Mouse (Mus musculus) liver, embryonic 16.5 days (tissue): Measurements from ENCODE around the gene Asprv1. TPM values are rescaled to one million over a fixed set of nuclear protein-coding genes. Genes with fewer than 3 reads are reported as not detected.

Experiments
- ATAC-seq: fragments of 200-750 bp; cut with Nextera tagmentation; 2 replicates; pipeline ENCODE4 v1.8.0; 2017; ENCODE audit warnings: low read depth, mild to moderate bottlenecking, moderate number of reproducible peaks, moderate library complexity
- H3K27ac ChIP-seq: fragments of 300-500 bp; sonication (generic); 2 replicates; pipeline ENCODE4 v1.5.1; 2014; ENCODE audit warnings: mild to moderate bottlenecking, low read length
- H3K27me3 ChIP-seq: fragments of 300-500 bp; sonication (generic); 2 replicates; pipeline ENCODE4 v1.6.1; 2014; ENCODE audit warnings: low read depth, low read length, mixed read lengths; ENCODE audit not compliant: control insufficient read depth, insufficient read depth
- H3K36me3 ChIP-seq: fragments of 300-500 bp; sonication (generic); 2 replicates; pipeline ENCODE4 v1.6.1; 2014; ENCODE audit warnings: mild to moderate bottlenecking; ENCODE audit not compliant: control insufficient read depth, insufficient read depth
- H3K4me1 ChIP-seq: fragments of 300-500 bp; sonication (generic); 2 replicates; pipeline ENCODE4 v1.6.1; 2014; ENCODE audit warnings: low read depth, low read length, mixed read lengths; ENCODE audit not compliant: control insufficient read depth
- H3K4me2 ChIP-seq: fragments of 300-500 bp; sonication (generic); 2 replicates; pipeline ENCODE4 v1.6.1; 2014; ENCODE audit warnings: low read depth, low read length, mixed read lengths
- H3K4me3 ChIP-seq: fragments of 300-500 bp; sonication (generic); 2 replicates; pipeline ENCODE4 v1.5.1; 2014; ENCODE audit warnings: low read depth, mild to moderate bottlenecking, low read length
- H3K9ac ChIP-seq: fragments of 300-500 bp; sonication (generic); 2 replicates; pipeline ENCODE4 v1.6.1; 2014; ENCODE audit warnings: low read depth, low read length
- H3K9me3 ChIP-seq: fragments of 300-500 bp; sonication (generic); replicated peaks from 2 replicates; pipeline ENCODE4 v1.6.1; 2016; ENCODE audit warnings: low read length; ENCODE audit not compliant: control insufficient read depth
- WGBS: fragments of 180-500 bp; shearing (Covaris S2); extraction: QIAGEN DNeasy Blood & Tissue Kit; methylation state at CpG from one replicate; pipeline ENCODE4 v1.1.7; 2014; ENCODE audit not compliant: insufficient replicate concordance; 5-methylcytosine and 5-hydroxymethylcytosine counted together
- polyA plus RNA-seq: library from polyadenylated mRNA; unstranded; fragments of >200 nt; fragmentation: Nextera tagmentation; extraction: Ambion mirVana; gene quantifications from 2 replicates; pipeline ENCODE4 v1.2.1, GENCODE M21; 2015

Asprv1 gene
- polyA plus RNA-seq, 1 experiment from 2014 or later = 2.9 TPM

DNA sequence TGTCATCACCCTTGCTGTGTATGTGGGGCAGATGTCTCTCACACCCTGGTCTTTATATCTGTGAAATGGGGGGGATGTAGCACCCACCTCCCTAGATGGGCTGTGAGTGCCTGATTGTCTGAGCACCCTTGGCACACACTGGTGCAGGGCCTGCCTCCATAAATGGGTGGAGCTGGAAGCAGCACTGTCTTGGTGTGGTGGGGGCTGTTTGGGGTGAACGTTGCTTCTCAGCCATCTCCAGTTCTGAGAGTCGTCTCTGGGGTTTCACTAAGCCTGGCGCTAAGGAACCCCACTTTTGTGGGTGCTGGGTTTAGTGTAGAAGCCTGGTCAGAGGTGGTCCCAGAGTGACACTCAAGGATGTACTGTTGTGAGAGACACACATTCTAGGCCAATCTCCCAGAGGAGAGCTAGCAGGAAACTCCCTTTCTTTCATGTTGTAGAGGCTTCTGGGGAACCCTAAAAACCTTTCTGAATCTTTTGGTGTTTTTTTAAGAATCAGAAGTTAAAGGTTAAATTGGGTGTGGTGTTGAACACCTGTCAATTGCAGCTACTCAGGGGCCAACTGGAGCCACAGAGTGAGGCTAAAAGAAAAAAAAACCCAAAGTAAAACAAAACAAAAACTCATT lies 16.9 kb downstream of the Asprv1 start:
- Histone ChIP-seq H3K9ac (no peak overlapping the region; the same call in 1 of the 2 replicates), H3K27me3 (no peaks in the 10 kb centered on the region), H3K4me2 (no peak overlapping the region), H3K4me1 (peaks cover 28% of the 10 kb centered on the region), H3K27ac (peak overlapping the region; percentile 53; the same call in 1 of the 2 replicates), H3K36me3 (peaks cover 19% of the 10 kb centered on the region), H3K4me3 (no peak overlapping the region), H3K9me3 (no peaks in the 10 kb centered on the region)
- 72% methylated on average over 3 of the region's 3 CpGs for WGBS
- ATAC-seq = no peak

DNA sequence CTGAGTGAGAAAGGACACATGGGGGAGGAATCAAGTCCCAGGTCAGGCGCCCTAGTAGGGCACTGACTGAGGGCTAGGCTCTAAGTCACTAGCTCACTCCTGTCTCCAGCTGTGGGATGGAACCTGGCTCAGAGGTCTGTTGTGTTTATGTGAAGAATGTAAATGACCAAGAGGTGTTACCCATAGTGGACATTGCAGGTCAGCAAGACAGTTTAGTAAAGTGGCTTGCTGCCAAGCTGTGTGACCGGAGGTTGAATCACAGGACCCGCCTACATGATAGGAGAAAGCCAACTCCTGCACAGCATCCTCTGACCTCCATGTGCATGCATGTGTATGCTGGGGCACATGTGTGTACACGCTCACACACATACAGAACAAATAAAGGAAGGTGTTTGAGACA lies 17.6 kb downstream of the Asprv1 start:
- Histone ChIP-seq H3K27me3 (no peaks in the 10 kb centered on the region), H3K9me3 (no peaks in the 10 kb centered on the region), H3K36me3 (peaks cover 26% of the 10 kb centered on the region), H3K4me1 (peaks cover 22% of the 10 kb centered on the region), H3K4me3 (no peak overlapping the region), H3K27ac (peak overlapping the region; percentile 53; the same call in 1 of the 2 replicates), H3K9ac (no peak overlapping the region), H3K4me2 (no peak overlapping the region)
- 62% methylated on average over 4 of the region's 4 CpGs for WGBS
- no peak for ATAC-seq

DNA sequence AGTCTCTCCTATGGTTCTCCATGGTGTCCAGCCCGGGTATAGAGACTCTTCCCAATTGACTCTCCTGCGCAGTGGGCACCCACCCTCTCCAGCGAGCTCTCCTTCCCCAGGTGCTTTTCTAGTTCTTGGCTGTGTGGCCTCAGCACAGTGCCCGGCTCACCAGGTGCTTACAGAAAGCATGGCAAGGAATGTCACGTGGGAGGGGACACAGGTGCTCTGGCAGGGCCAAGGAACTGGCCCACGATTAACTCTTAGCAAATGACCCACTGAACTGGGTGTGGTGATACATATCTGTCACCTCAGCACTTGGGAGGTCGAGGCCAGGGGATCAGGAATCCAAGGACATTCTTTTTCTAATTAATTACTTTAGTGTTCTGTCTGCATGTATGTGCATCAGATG lies 18.2 kb downstream of the Asprv1 start:
- Histone ChIP-seq H3K9ac (no peak overlapping the region), H3K9me3 (no peaks in the 10 kb centered on the region), H3K4me3 (no peak overlapping the region), H3K27ac (no peak overlapping the region), H3K4me2 (no peak overlapping the region), H3K27me3 (no peaks in the 10 kb centered on the region), H3K36me3 (peaks cover 32% of the 10 kb centered on the region), H3K4me1 (peaks cover 16% of the 10 kb centered on the region)
- no peak for ATAC-seq
- 74% methylated on average over 7 of the region's 7 CpGs for WGBS

DNA sequence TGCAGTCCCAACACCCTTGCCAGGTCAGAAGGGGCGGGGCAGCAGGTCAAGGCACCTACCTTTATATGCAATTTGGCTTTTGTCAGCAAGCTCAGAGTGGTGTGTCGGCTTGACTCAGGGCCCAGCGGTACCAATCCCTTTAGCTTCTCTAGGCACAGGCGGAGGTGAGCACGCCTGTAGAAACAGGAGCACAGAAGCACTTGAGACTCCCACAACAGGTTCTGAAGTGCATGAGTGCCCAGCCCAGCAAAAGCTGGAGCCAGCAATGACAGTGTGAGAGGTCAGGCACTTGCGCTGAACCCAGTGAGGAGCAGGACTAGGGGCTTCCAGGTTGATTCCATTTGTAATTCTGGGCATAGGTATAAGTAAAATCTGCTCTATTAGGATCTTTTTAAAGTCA lies 25.1 kb downstream of the Asprv1 start:
- no peaks in the 10 kb centered on the region for H3K27me3 ChIP-seq
- no peak for ATAC-seq
- H3K36me3 ChIP-seq = peaks cover 81% of the 10 kb centered on the region
- H3K9me3 ChIP-seq = no peaks in the 10 kb centered on the region
- no peak overlapping the region for H3K9ac ChIP-seq
- H3K4me2 ChIP-seq = no peak overlapping the region
- no peak overlapping the region for H3K4me3 ChIP-seq
- no peaks in the 10 kb centered on the region for H3K4me1 ChIP-seq
- WGBS = 90% methylated on average over 6 of the region's 6 CpGs
- H3K27ac ChIP-seq = no peak overlapping the region

DNA sequence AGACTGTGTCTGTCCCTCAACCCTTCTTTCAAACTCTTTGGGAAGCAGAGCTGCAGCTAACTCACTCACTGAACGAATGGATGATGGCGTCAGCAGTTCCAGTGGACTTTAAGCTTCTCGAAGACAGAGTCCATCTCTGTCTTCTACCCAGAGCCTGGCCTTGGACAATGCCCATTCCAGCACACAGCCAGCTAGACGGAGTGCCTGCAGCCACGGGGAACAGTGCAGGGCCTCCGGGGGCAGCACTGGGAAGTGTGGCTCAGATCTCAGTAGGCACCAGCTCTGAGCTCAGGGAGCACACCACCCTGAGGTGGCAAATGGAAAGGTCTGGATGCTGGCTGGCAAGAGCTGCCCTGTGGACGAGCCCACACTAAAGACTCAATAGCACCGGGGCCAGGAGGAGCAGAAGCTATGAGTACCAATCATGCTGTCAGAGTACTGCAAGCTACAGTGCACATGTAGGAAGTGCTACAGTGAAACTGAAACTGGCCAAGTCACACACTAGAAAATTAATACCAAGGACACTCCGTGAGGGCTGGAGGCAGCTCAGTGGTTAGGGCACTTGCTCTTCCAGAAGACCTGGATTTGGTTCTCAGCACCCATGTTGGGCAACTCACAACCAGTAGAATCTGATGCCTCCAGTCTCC lies 26.4 kb downstream of the Asprv1 start:
- H3K27me3 ChIP-seq = no peaks in the 10 kb centered on the region
- H3K9ac ChIP-seq = no peak overlapping the region
- no peak overlapping the region for H3K27ac ChIP-seq
- peaks cover 79% of the 10 kb centered on the region for H3K36me3 ChIP-seq
- H3K4me3 ChIP-seq = no peak overlapping the region
- H3K4me2 ChIP-seq = no peak overlapping the region
- no peaks in the 10 kb centered on the region for H3K9me3 ChIP-seq
- H3K4me1 ChIP-seq = peaks cover 8% of the 10 kb centered on the region
- WGBS = 75% methylated on average over 9 of the region's 9 CpGs
- ATAC-seq = peak; percentile 19; the same call in 1 of the 2 replicates

DNA sequence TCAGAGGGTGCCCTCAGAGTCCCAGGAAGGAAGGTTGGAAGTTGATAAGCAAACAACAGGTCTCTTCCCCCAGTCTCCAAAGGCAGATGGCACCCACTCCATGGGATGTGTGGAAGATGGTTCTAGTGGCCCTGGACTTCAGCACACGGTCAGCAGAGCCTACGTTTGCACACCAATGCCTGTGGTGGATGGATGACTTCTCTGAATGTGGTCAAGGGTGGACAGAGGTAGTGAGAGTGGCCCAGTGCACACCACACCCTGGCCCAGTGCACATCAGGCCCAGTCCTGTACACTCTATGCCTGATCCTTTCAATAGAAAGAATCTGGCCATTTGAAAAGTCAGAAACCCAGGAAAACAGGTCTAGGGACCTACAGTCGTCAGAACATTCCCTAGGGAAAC lies 30.5 kb downstream of the Asprv1 start:
- no peaks in the 10 kb centered on the region for H3K9me3 ChIP-seq
- H3K9ac ChIP-seq = no peak overlapping the region
- H3K4me2 ChIP-seq = no peak overlapping the region
- peaks cover 33% of the 10 kb centered on the region for H3K4me1 ChIP-seq
- no peak overlapping the region for H3K4me3 ChIP-seq
- peaks cover 68% of the 10 kb centered on the region for H3K36me3 ChIP-seq
- H3K27me3 ChIP-seq = no peaks in the 10 kb centered on the region
- ATAC-seq = no peak
- H3K27ac ChIP-seq = no peak overlapping the region
- WGBS = 83% methylated on average over 3 of the region's 3 CpGs

DNA sequence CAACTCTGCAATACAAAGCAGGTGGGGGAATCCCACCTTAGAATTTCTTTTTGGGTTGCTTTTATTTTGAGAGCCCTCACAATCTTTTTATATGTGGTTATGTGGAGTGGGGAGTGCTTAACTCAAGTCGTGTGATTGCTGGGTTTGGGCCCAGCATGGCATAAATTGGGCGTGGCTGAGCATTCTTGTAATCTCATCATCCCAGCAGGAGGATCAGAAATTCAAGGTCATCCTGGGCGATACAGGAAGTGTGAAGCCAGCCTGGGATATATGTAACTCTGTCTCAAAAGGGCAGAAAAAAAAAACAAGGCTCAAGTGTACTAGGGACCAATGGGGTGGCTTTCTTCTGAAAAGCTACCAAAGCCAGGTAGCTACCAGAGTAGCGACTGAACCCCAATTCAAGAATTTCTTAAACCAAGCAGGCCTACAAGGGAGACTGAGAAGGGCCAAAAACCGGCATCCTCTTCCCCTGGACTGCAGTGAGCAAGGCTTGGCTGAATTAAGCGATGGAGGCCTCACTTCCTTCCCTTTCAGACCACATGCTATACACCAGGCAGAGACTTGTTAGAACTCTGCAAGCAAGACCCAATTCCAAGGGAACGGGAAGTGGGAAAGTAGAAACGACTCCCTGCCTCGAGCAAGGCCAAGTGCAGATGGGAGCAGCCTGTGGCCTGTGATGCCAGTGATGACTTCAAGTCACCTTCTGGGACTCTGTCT lies 32.4 kb downstream of the Asprv1 start:
- WGBS = 24% methylated on average over 9 of the region's 9 CpGs
- Histone ChIP-seq H3K4me3 (peak overlapping the region; percentile 34), H3K4me1 (peaks cover 44% of the 10 kb centered on the region), H3K27me3 (no peaks in the 10 kb centered on the region), H3K9me3 (no peaks in the 10 kb centered on the region), H3K27ac (peak overlapping the region; percentile 98), H3K9ac (peak overlapping the region; percentile 66), H3K4me2 (peak overlapping the region; percentile 61), H3K36me3 (peaks cover 75% of the 10 kb centered on the region)
- ATAC-seq = peak; percentile 94

DNA sequence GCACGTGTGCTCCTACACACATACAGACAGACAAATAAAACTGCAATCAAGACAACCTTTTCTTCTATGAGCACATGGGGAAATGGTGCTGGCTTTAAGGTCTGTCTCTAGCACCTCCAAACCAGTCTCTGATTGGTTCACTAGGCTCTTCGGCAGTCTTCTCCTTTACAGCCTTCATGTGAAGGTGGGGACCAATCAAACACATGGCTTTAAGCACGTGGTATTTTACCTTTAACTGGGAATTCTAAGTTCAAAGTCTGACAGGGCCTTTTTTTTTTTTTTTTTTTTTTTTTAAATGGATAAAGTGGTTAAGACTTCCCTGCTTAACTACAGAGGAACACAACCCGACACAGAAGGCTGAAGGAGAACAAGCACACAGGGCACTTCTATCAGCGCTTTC lies 37.1 kb downstream of the Asprv1 start:
- Histone ChIP-seq H3K4me2 (peak overlapping the region; percentile 47), H3K27me3 (no peaks in the 10 kb centered on the region), H3K4me3 (peak overlapping the region; percentile 91), H3K36me3 (peaks cover 55% of the 10 kb centered on the region), H3K9me3 (no peaks in the 10 kb centered on the region), H3K27ac (peak overlapping the region; percentile 9; the same call in 1 of the 2 replicates), H3K4me1 (peaks cover 58% of the 10 kb centered on the region), H3K9ac (no peak overlapping the region)
- no peak for ATAC-seq
- WGBS = 66% methylated on average over 5 of the region's 5 CpGs
